ENCODE assay signal across 8 mouse cellular contexts in genomic region chr13:75752216-75752938, GRCm38 (mm10). TPM values are rescaled to one million over a fixed set of nuclear protein-coding genes. Genes with fewer than 3 reads are reported as not detected.
DNase-seq lines count a peak whose midpoint lies in the region; ATAC-seq and TF ChIP-seq lines count a peak whose summit lies in the region.

No protein-coding gene starts in this region.

- H3K4me3 ChIP-seq in liver, adult 2 months (ENCODE audit: insufficient read depth, low read depth, low read length): no peak overlapping the region
- H3K4me3 ChIP-seq in liver, embryonic 11.5 days (ENCODE audit: low read depth, low read length): no peak overlapping the region
- H3K4me3 ChIP-seq in lung, postnatal 0 days (ENCODE audit: low read depth, low read length): no peak overlapping the region

- H3K79me2 ChIP-seq in liver, adult 2 months (ENCODE audit: control insufficient read depth, insufficient read depth, low read length): peaks cover 11% of the 10 kb centered on the region; the same call in 1 of the 2 replicates

- H3K9ac ChIP-seq in liver, adult 2 months (ENCODE audit: low read depth, low read length): no peak overlapping the region
- no peak overlapping the region for H3K9ac ChIP-seq in liver, embryonic 11.5 days (ENCODE audit: low read depth, low read length)
- no peak overlapping the region for H3K9ac ChIP-seq in lung, postnatal 0 days (replicated peaks; ENCODE audit: low read depth)

- DNase-seq in liver, adult 2 months (ENCODE audit: extremely low read depth, low read depth, low spot score): peak; percentile 98
- DNase-seq in liver, embryonic 11.5 days (ENCODE audit: low spot score): no peak
- DNase-seq in adrenal gland, postnatal 4 days (ENCODE audit: low spot score in 2 of 2): peak; percentile 60 to 69
- peak; percentile 92 for DNase-seq in gastrocnemius, adult 18-20 months (ENCODE audit: low spot score)
- DNase-seq in kidney, adult 9 months: peak; percentile 98
- DNase-seq in lung, postnatal 0 days (ENCODE audit: low spot score): peak; percentile 81
- DNase-seq in testis, postnatal 14 days (ENCODE audit: low spot score): peak; percentile 54
- DNase-seq in retina, embryonic 14.5 days (ENCODE audit: low spot score): no peak

- peaks cover 58% of the 10 kb centered on the region for H3K36me3 ChIP-seq in liver, adult 2 months (ENCODE audit: control insufficient read depth, insufficient read depth, low read length)
- peaks cover 5% of the 10 kb centered on the region; the same call in 1 of the 2 replicates for H3K36me3 ChIP-seq in liver, embryonic 11.5 days (ENCODE audit: control insufficient read depth, insufficient read depth, low read length)
- peaks cover 4% of the 10 kb centered on the region; the same call in 1 of the 2 replicates for H3K36me3 ChIP-seq in lung, postnatal 0 days (ENCODE audit: insufficient read depth, low read length)

- H3K4me2 ChIP-seq in liver, embryonic 11.5 days: no peak overlapping the region
- no peak overlapping the region for H3K4me2 ChIP-seq in lung, postnatal 0 days (replicated peaks; ENCODE audit: low read depth, low read length)

- H3K27ac ChIP-seq in liver, adult 2 months (replicated peaks; ENCODE audit: insufficient read depth, low read depth, low read length): no peak overlapping the region
- no peak overlapping the region for H3K27ac ChIP-seq in liver, embryonic 11.5 days (ENCODE audit: low read depth, low read length)
- H3K27ac ChIP-seq in lung, postnatal 0 days (ENCODE audit: low read length): no peak overlapping the region

- no peak for TF ChIP-seq EP300 in lung, postnatal 0 days (IDR thresholded peaks at IDR 0.05)

- TF ChIP-seq POLR2A in liver, adult 2 months (IDR thresholded peaks at IDR 0.05; ENCODE audit: extremely low read depth, insufficient read depth, low read length): no peak

- no peak for ATAC-seq in liver, embryonic 11.5 days (replicated peaks; ENCODE audit: low FRiP score)
- peak; percentile 96 for ATAC-seq in lung, postnatal 0 days

- TF ChIP-seq CTCF in liver, adult 2 months (IDR thresholded peaks at IDR 0.05; ENCODE audit: low read depth, low read length): no peak
- TF ChIP-seq CTCF in lung, postnatal 0 days (IDR thresholded peaks at IDR 0.05): no peak

- peaks cover 5% of the 10 kb centered on the region for H3K4me1 ChIP-seq in liver, adult 2 months (ENCODE audit: control insufficient read depth, insufficient read depth, low read length)
- H3K4me1 ChIP-seq in liver, embryonic 11.5 days (replicated peaks; ENCODE audit: control insufficient read depth, insufficient read depth, low read length): peaks cover 4% of the 10 kb centered on the region
- H3K4me1 ChIP-seq in lung, postnatal 0 days (ENCODE audit: insufficient read depth, low read depth, low read length): peaks cover 3% of the 10 kb centered on the region; the same call in 1 of the 2 replicates

- no peaks in the 10 kb centered on the region for H3K27me3 ChIP-seq in liver, adult 2 months (ENCODE audit: control insufficient read depth, insufficient read depth, low read length)
- H3K27me3 ChIP-seq in liver, embryonic 11.5 days (replicated peaks; ENCODE audit: control insufficient read depth, insufficient read depth, low read length): no peaks in the 10 kb centered on the region
- no peaks in the 10 kb centered on the region for H3K27me3 ChIP-seq in lung, postnatal 0 days (replicated peaks; ENCODE audit: insufficient read depth, low read length)

- H3K9me3 ChIP-seq in liver, embryonic 11.5 days (ENCODE audit: control insufficient read depth, low read length): no peaks in the 10 kb centered on the region
- no peaks in the 10 kb centered on the region for H3K9me3 ChIP-seq in lung, postnatal 0 days (ENCODE audit: low read length)

- WGBS in liver, adult 2 months: 62% methylated on average over 5 of the region's 5 CpGs
- 92% methylated on average over 5 of the region's 5 CpGs for WGBS in liver, embryonic 11.5 days
- WGBS in lung, postnatal 0 days: 72% methylated on average over 5 of the region's 5 CpGs

RNA-seq across cellular contexts. Expression of gene Ell2, which starts 45.8 kb away (rescaled TPM):
- 35.8 and 48.2 TPM in 2 replicates for total RNA-seq in liver, adult 2 months (2014; rRNA removed)
- 8.5 and 8.6 TPM in 2 replicates for polyA plus RNA-seq in liver, adult 2 months (2012; rRNA removed)
- polyA plus RNA-seq in liver, embryonic 11.5 days (2014; fragmentation: Nextera tagmentation; extraction: Ambion mirVana): 40.4 and 44.8 TPM in 2 replicates
- 10 to 100 TPM; 27.7 to 29.4 TPM for total RNA-seq in adrenal gland, postnatal 4 days (2021)
- total RNA-seq in gastrocnemius, adult 18-20 months (2021): 10 to 100 TPM; 43.5 to 57.4 TPM
- polyA plus RNA-seq in lung, postnatal 0 days (2015; fragmentation: Nextera tagmentation; extraction: Ambion mirVana): 6.1 and 7.0 TPM in 2 replicates

Comparison
In these comparisons a context has a peak if more than half of its experiments do, and no peak if none do; other contexts are left out.
1. DNase-seq: peak in liver, adult 2 months (single experiment), adrenal gland, postnatal 4 days (2 of 2), gastrocnemius, adult 18-20 months (single experiment), kidney, adult 9 months (single experiment), lung, postnatal 0 days (single experiment) and testis, postnatal 14 days (single experiment); none in liver, embryonic 11.5 days (single experiment) and retina, embryonic 14.5 days (single experiment).